Mouse (Mus musculus): ENCODE results near the gene Polr1a. TPM values are rescaled to one million over a fixed set of nuclear protein-coding genes. Genes with fewer than 3 reads are reported as not detected.
"Not testable (repeated sequence)": the region's sequence is repeated elsewhere in the genome, so short reads cannot be mapped to it uniquely, and the experiment has no call there.

The Polr1a gene
- total RNA-seq (2021) = 10 to 100 TPM; 44.5 to 51.4 TPM

- intact Hi-C loops (cut with DNase I) = loop anchor here (5.0 to 10.0 kb wide), 2 partner anchors 436 to 466 kb away; partner anchors contain the start of genes 0610030E20Rik, Rmnd5a and Usp39
- peak; percentile 91 to 96 for DNase-seq
These were observed at the start of gene Polr1a, which contains the start of gene Ptcd3 for GRCm38 (mm10) chr6:71908481-71909381. Polr1a (plus strand) TSS chr6:71909053. Ptcd3 (minus strand) TSS chr6:71908750.

GRCm38 (mm10) chr6:71867751-71868150, 41.1 kb upstream of the Polr1a start:
- DNase-seq = no peak
- intact Hi-C loops (cut with DNase I) = loop anchor here (2.0 kb wide), 1 partner anchor 297 kb away; no protein-coding TSS in a partner anchor

GRCm38 (mm10) chr6:71868809-71869208, 40.0 kb upstream of the Polr1a start:
- intact Hi-C loops (cut with DNase I) = no loop called here
- DNase-seq = no peak

- intact Hi-C loops (cut with DNase I) = no loop called here
- no peak for DNase-seq
These were observed 37.5 kb upstream of the Polr1a start for GRCm38 (mm10) chr6:71871396-71871795.

GRCm38 (mm10) chr6:71877965-71878760, 30.7 kb upstream of the Polr1a start:
- no peak for DNase-seq
- intact Hi-C loops (cut with DNase I) = no loop called here

- no peak for DNase-seq
- intact Hi-C loops (cut with DNase I) = no loop called here
These were observed 15.6 kb upstream of the Polr1a start for GRCm38 (mm10) chr6:71893263-71893662.

GRCm38 (mm10) chr6:71907702-71908235, 1.1 kb upstream of the Polr1a start:
- DNase-seq = no peak
- intact Hi-C loops (cut with DNase I) = loop anchor here (5.0 to 10.0 kb wide), 2 partner anchors 437 to 465 kb away; partner anchors contain the start of genes 0610030E20Rik, Rmnd5a and Usp39

GRCm38 (mm10) chr6:71909384-71909783, 531 bp downstream of the Polr1a start:
- intact Hi-C loops (cut with DNase I) = loop anchor here (5.0 to 10.0 kb wide), 2 partner anchors 435 to 467 kb away; partner anchors contain the start of genes 0610030E20Rik, Rmnd5a and Usp39

GRCm38 (mm10) chr6:71909840-71910239, 987 bp downstream of the Polr1a start:
- intact Hi-C loops (cut with DNase I) = loop anchor here (5.0 to 10.0 kb wide), 2 partner anchors 435 to 468 kb away; partner anchors contain the start of genes 0610030E20Rik, Rmnd5a and Usp39
- DNase-seq = no peak

More at GRCm38 (mm10) chr6:71909384-71909783, 531 bp downstream of the Polr1a start:
- DNase-seq = no peak

GRCm38 (mm10) chr6:71911686-71912450, 3.0 kb downstream of the Polr1a start:
- intact Hi-C loops (cut with DNase I) = no loop called here
- no peak for DNase-seq

- intact Hi-C loops (cut with DNase I) = no loop called here
- DNase-seq = no peak
These were observed 11.9 kb downstream of the Polr1a start for GRCm38 (mm10) chr6:71920752-71921151.

- DNase-seq = not testable (repeated sequence)
- intact Hi-C loops (cut with DNase I) = loop anchor here (5.0 kb wide), 1 partner anchor 337 kb away; no protein-coding TSS in a partner anchor
These were observed 16.4 kb downstream of the Polr1a start for GRCm38 (mm10) chr6:71925233-71925632.

GRCm38 (mm10) chr6:71927911-71928310, 19.1 kb downstream of the Polr1a start:
- intact Hi-C loops (cut with DNase I) = loop anchor here (1.0 to 5.0 kb wide), 3 partner anchors 21 to 334 kb away; no protein-coding TSS in a partner anchor
- DNase-seq = peak; percentile 62 to 68

GRCm38 (mm10) chr6:71930053-71930452, 21.2 kb downstream of the Polr1a start:
- peak in 1 of 2 experiments; percentile 18 for DNase-seq
- intact Hi-C loops (cut with DNase I) = loop anchor here (2.0 kb wide), 1 partner anchor 167 kb away; the partner anchor contains the start of gene St3gal5

- no peak for DNase-seq
- intact Hi-C loops (cut with DNase I) = loop anchor here (2.0 kb wide), 1 partner anchor 166 kb away; the partner anchor contains the start of gene St3gal5
These were observed 22.1 kb downstream of the Polr1a start for GRCm38 (mm10) chr6:71930830-71931437.

- DNase-seq = no peak
- intact Hi-C loops (cut with DNase I) = no loop called here
These were observed 23.5 kb downstream of the Polr1a start for GRCm38 (mm10) chr6:71932347-71932746.

GRCm38 (mm10) chr6:71934081-71934556, 25.3 kb downstream of the Polr1a start:
- intact Hi-C loops (cut with DNase I) = no loop called here
- peak; percentile 52 to 60 for DNase-seq

GRCm38 (mm10) chr6:71935737-71936136, 26.9 kb downstream of the Polr1a start:
- intact Hi-C loops (cut with DNase I) = no loop called here
- no peak for DNase-seq

GRCm38 (mm10) chr6:71940912-71941311, 32.1 kb downstream of the Polr1a start:
- intact Hi-C loops (cut with DNase I) = no loop called here
- no peak for DNase-seq

All from heart, postnatal 36 days (tissue).